Mouse (Mus musculus) limb, embryonic 11.5 days (tissue): Measurements from ENCODE around the gene AI597479. TPM values are rescaled to one million over a fixed set of nuclear protein-coding genes. Genes with fewer than 3 reads are reported as not detected.

Experiments used
- ATAC-seq: fragments of 200-750 bp; cut with Nextera tagmentation; 2 replicates; pipeline ENCODE4 v1.8.0; 2017; ENCODE audit warnings: low read depth; ENCODE audit not compliant: insufficient number of reproducible peaks, low FRiP score, low TSS enrichment
- DNase-seq: peaks from one replicate; pipeline ENCODE4 v3.0.0-alpha.2; 2015; ENCODE audit warnings: low spot score
- H3K27ac ChIP-seq: fragments of 300-500 bp; sonication (generic); replicated peaks from 2 replicates; pipeline ENCODE4 v1.5.1; 2014; ENCODE audit warnings: low read depth, mild to moderate bottlenecking, low read length
- H3K27me3 ChIP-seq: fragments of 300-500 bp; sonication (generic); 2 replicates; pipeline ENCODE4 v1.6.1; 2014; ENCODE audit warnings: mild to moderate bottlenecking, low read length, mixed read lengths; ENCODE audit not compliant: control insufficient read depth, insufficient read depth
- H3K36me3 ChIP-seq: fragments of 300-500 bp; sonication (generic); 2 replicates; pipeline ENCODE4 v1.6.1; 2014; ENCODE audit warnings: mild to moderate bottlenecking, low read length, moderate library complexity, mixed read lengths; ENCODE audit not compliant: control insufficient read depth, insufficient read depth
- H3K4me1 ChIP-seq: fragments of 300-500 bp; sonication (generic); 2 replicates; pipeline ENCODE4 v1.6.1; 2014; ENCODE audit warnings: low read length, mixed read lengths; ENCODE audit not compliant: control insufficient read depth, insufficient read depth
- H3K4me2 ChIP-seq: fragments of 300-500 bp; sonication (generic); 2 replicates; pipeline ENCODE4 v1.6.1; 2014; ENCODE audit warnings: low read depth, mild to moderate bottlenecking, moderate library complexity; ENCODE audit not compliant: severe bottlenecking
- H3K4me3 ChIP-seq: fragments of 300-500 bp; sonication (generic); 2 replicates; pipeline ENCODE4 v1.5.1; 2014; ENCODE audit warnings: low read depth, low read length
- H3K9ac ChIP-seq: fragments of 300-500 bp; sonication (generic); 2 replicates; pipeline ENCODE4 v1.6.1; 2014; ENCODE audit warnings: mild to moderate bottlenecking, low read length
- H3K9me3 ChIP-seq: fragments of 300-500 bp; sonication (generic); 2 replicates; pipeline ENCODE4 v1.6.1; 2016; ENCODE audit warnings: low read length; ENCODE audit not compliant: control insufficient read depth
- WGBS: fragments of 180-500 bp; shearing (Covaris S2); extraction: QIAGEN DNeasy Blood & Tissue Kit; methylation state at CpG from one replicate; pipeline ENCODE4 v1.1.7; 2014; 5-methylcytosine and 5-hydroxymethylcytosine counted together
- polyA plus RNA-seq: library from polyadenylated mRNA; unstranded; fragments of >200 nt; fragmentation: Nextera tagmentation; extraction: Ambion mirVana; gene quantifications from 2 replicates; pipeline ENCODE4 v1.2.1, GENCODE M21; 2014

The AI597479 gene
- polyA plus RNA-seq, 1 experiment from 2014 or later, result 37.5 TPM

- DNase-seq (no peak), ATAC-seq (no peak)
- H3K4me2 ChIP-seq, result no peak overlapping the region
- no peak overlapping the region for H3K27ac ChIP-seq
- no peaks in the 10 kb centered on the region for H3K9me3 ChIP-seq
- WGBS, result 87% methylated on average over 2 of the region's 2 CpGs
- no peaks in the 10 kb centered on the region for H3K4me1 ChIP-seq
- no peak overlapping the region for H3K9ac ChIP-seq
- no peak overlapping the region for H3K4me3 ChIP-seq
- no peaks in the 10 kb centered on the region for H3K27me3 ChIP-seq
- H3K36me3 ChIP-seq, result no peaks in the 10 kb centered on the region
Observed at GRCm38 (mm10) chr1:43157907-43158306, 59.4 kb downstream of the AI597479 start.

GRCm38 (mm10) chr1:43159429-43159828 is 60.9 kb downstream of the AI597479 start:
- ATAC-seq (no peak), DNase-seq (no peak)
- WGBS, result 83% methylated on average over 4 of the region's 4 CpGs
- no peak overlapping the region for H3K9ac ChIP-seq
- no peaks in the 10 kb centered on the region for H3K36me3 ChIP-seq
- no peaks in the 10 kb centered on the region for H3K27me3 ChIP-seq
- no peak overlapping the region for H3K4me2 ChIP-seq
- no peaks in the 10 kb centered on the region for H3K4me1 ChIP-seq
- H3K4me3 ChIP-seq, result no peak overlapping the region
- H3K9me3 ChIP-seq, result no peaks in the 10 kb centered on the region
- H3K27ac ChIP-seq, result no peak overlapping the region

- 86% methylated on average over 3 of the region's 3 CpGs for WGBS
Observed at GRCm38 (mm10) chr1:43162394-43162793, 63.9 kb downstream of the AI597479 start.

GRCm38 (mm10) chr1:43163084-43163466 is 64.6 kb downstream of the AI597479 start:
- no peaks in the 10 kb centered on the region for H3K36me3 ChIP-seq
- peak overlapping the region; percentile 79; the same call in 1 of the 2 replicates for H3K9ac ChIP-seq
- H3K4me3 ChIP-seq, result peak overlapping the region; percentile 53
- DNase-seq, result peak; percentile 54
- peak overlapping the region; percentile 70 for H3K4me2 ChIP-seq
- no peaks in the 10 kb centered on the region for H3K9me3 ChIP-seq
- ATAC-seq, result peak; percentile 56; the same call in 1 of the 2 replicates
- H3K27ac ChIP-seq, result no peak overlapping the region
- H3K4me1 ChIP-seq, result no peaks in the 10 kb centered on the region
- H3K27me3 ChIP-seq, result no peaks in the 10 kb centered on the region
- WGBS, result 3% methylated on average over 6 of the region's 6 CpGs

More at GRCm38 (mm10) chr1:43162394-43162793, 63.9 kb downstream of the AI597479 start:
- Histone ChIP-seq H3K4me2 (no peak overlapping the region), H3K9me3 (no peaks in the 10 kb centered on the region), H3K4me1 (no peaks in the 10 kb centered on the region), H3K27me3 (no peaks in the 10 kb centered on the region), H3K9ac (no peak overlapping the region), H3K36me3 (no peaks in the 10 kb centered on the region), H3K27ac (no peak overlapping the region), H3K4me3 (no peak overlapping the region)
- ATAC-seq, result no peak
- no peak for DNase-seq

GRCm38 (mm10) chr1:43163467-43164418 is 65.2 kb downstream of the AI597479 start:
- Histone ChIP-seq H3K27ac (no peak overlapping the region), H3K9me3 (no peaks in the 10 kb centered on the region), H3K4me1 (no peaks in the 10 kb centered on the region), H3K9ac (peak overlapping the region; percentile 79), H3K27me3 (no peaks in the 10 kb centered on the region), H3K4me3 (peak overlapping the region; percentile 53), H3K4me2 (peak overlapping the region; percentile 70), H3K36me3 (no peaks in the 10 kb centered on the region)
- DNase-seq, result peak; percentile 81
- 4% methylated on average over 61 of the region's 61 CpGs for WGBS
- ATAC-seq, result peak; percentile 81

GRCm38 (mm10) chr1:43164582-43164981 is 66.1 kb downstream of the AI597479 start:
- no peak overlapping the region for H3K27ac ChIP-seq
- H3K4me2 ChIP-seq, result no peak overlapping the region
- H3K36me3 ChIP-seq, result no peaks in the 10 kb centered on the region
- ATAC-seq (no peak), DNase-seq (no peak)
- no peak overlapping the region for H3K9ac ChIP-seq
- no peak overlapping the region for H3K4me3 ChIP-seq
- H3K4me1 ChIP-seq, result no peaks in the 10 kb centered on the region
- WGBS, result 94% methylated on average over 5 of the region's 5 CpGs
- no peaks in the 10 kb centered on the region for H3K9me3 ChIP-seq
- no peaks in the 10 kb centered on the region for H3K27me3 ChIP-seq

Other genes starting within 250 kb of the AI597479 start
- gene Mrps9, start 247.5 kb upstream of the AI597479 start, polyA plus RNA-seq, result 59.9 and 64.1 TPM in 2 replicates
- 12.0 and 12.9 TPM in 2 replicates for gene Gpr45, start 145.8 kb upstream of the AI597479 start, polyA plus RNA-seq
- gene Tgfbrap1, start 73 bp upstream of the AI597479 start, polyA plus RNA-seq, result 10.5 and 13.6 TPM in 2 replicates
- gene Fhl2, start 98.3 kb downstream of the AI597479 start, polyA plus RNA-seq, result 8.6 and 9.1 TPM in 2 replicates